Mouse (Mus musculus) large intestine, adult 2 months (tissue): ENCODE results near the gene Celf2. TPM values are rescaled to one million over a fixed set of nuclear protein-coding genes. Genes with fewer than 3 reads are reported as not detected.

ENCODE experiments used
- DNase-seq: peaks from one replicate; pipeline ENCODE4 v3.0.0-alpha.2; 2012; ENCODE audit warnings: low read depth, low spot score
- WGBS: fragments of 180-500 bp; shearing (Covaris S2); methylation state at CpG from one replicate; pipeline ENCODE4 v1.1.7; 2018; 5-methylcytosine and 5-hydroxymethylcytosine counted together
- polyA plus RNA-seq: library from polyadenylated mRNA; depleted of rRNA; stranded (reverse); fragments of >200 nt; gene quantifications from 2 replicates; pipeline ENCODE4 v1.2.3, GENCODE M21; 2012

Celf2 gene
- polyA plus RNA-seq, 1 experiment: 7.2 TPM

DNA sequence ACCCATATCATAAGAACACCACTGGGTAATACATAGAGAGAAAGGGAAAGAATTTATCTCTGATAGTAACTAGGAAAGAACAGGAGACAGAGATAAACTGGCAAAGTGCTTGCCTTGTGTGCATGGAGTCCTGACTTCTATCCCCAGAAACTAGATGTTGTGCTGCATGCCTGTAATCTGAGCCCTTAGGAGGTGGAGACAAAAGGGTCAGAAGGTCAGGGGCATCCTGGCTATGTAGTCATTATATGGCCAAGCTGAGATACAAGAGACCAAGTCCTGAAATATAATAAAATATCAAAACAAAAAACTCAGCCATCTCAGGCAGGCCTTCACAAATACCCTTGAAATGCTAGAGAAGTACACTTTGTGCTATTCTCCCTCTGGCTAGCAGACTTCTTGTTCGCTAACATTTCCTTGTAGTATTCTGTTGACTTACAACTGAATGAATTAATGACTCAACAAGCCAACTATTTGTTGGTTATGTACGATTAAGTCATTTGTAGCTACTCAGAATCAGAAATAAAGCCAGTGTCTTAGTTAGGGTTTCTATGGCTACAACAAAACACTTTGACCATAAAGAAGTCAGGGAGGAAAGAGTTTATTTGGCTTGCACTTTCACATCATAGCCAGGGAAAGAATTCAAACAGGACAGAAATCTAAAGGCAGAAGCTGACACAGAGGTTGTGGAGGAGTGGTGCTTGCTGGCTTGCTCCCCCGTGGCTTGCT lies 284.9 kb downstream of the Celf2 start:
- no peak for DNase-seq
- WGBS: 45% methylated on average over 3 of the region's 3 CpGs

DNA sequence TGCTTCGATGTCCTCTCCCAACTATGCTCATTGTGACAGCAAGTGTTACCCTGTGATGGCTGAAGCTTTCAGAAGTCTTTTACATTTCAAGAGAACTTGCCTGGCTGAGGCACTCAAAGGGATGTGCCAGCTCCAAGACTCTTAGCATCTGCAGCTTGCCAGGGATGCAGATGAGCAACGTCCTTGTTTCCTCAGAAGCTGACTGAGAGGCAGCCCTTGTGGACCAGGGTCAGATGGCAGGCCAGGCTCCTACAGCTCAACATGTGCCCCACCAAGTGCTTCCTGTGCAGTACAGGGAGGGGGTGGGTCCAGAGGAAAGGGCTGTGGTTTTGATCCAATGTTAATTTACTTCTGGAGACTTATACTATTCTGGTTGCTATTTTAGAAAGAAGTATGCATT lies 285.8 kb downstream of the Celf2 start:
- DNase-seq: no peak
- 49% methylated on average over 2 of the region's 2 CpGs for WGBS

DNA sequence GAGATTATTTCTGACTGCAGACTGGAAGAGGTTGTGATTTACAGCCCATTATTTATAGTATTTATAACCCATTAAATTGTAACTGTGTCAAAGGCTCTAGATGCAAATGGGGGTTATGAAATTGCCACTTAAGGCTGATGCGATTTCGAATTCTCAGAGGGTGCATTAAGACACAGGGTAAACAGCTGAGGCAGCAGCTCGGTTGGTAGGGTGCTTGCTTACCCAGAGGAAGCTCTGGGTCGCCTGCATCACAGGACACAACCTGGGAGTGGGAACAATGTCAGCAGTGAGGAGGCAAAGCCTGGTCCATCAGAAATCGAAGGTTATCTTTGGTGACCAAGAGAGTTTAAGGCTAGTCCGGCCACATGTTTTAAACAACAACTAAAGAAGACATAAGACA lies 286.5 kb downstream of the Celf2 start:
- WGBS: 64% methylated on average over 6 of the region's 6 CpGs
- no peak for DNase-seq

DNA sequence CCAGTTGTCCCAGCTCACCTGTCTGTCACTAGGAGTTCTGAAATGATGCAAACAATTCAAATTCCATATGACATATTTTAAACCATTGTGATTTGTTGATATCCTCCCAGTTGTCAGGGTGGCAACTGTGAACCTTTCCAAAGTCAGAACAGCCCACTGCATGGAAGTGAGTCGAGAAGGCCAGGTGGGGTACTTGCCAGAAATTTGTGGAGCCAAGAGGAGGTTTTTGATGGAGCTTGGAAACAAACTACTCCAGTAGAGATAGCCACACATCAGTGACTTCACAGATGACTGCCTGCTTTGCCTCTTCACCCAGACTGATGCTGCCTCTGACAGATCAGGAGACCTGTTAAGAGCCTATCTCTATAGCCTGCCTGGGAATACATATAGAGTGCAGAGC lies 287.5 kb downstream of the Celf2 start:
- no peak for DNase-seq
- 73% methylated on average over 1 of the region's 1 CpGs for WGBS

DNA sequence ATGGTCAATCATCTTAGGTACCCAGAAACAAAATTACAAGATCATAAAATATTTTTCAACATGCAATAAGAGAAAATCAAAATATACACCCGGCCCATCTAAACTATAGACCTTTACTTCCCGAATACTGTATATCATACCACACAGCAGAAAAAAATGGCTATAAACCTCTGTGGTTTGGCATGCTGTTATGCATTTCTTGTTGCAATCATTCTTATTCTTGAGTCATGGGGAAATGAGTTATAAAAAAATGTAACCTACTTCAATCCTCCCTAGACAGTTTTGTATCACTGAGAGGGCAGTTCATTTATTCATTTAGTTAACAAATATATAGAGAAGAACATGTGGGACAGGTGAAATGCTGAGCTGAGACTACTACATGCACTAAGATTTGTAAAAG lies 291.3 kb downstream of the Celf2 start:
- 84% methylated on average over 2 of the region's 2 CpGs for WGBS
- no peak for DNase-seq

DNA sequence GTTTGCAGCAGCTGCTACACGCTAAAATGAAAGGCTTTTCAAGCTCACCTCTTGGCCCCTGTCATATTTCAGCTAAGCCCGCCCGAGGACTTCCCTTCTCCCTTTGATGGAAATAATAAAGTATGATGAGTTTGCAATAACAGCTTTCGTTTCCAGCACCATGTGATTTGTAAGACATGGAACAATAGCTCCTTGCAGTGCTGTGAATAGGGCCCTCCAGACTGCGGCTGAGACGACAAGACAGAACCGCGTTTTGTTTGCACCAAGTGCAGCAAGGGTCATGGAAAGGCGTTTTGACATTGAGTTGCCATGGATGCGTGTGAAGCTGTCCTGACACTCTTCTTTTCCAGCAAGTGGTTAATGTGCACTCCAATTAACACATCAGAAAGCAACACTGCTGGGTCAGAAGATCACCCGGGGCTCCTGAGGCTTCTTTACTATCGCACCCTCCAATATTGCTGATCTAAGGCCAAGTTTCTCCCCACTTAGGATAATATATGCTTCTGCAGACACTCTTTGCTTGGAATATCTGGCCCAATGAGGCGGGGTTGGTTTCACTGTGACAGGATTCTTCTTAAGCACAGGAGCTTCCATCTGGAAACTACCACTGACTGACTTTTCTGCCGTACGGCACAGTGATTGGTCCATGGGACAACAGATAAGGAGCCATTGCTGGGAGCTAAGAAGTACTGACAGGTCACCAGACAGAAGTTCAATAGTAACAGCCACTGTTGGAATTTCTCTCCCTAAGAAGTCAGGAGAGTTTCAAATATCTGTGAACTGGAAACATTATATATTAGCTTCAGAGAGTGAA lies 301.5 kb downstream of the Celf2 start:
- DNase-seq: no peak
- 75% methylated on average over 15 of the region's 15 CpGs for WGBS

DNA sequence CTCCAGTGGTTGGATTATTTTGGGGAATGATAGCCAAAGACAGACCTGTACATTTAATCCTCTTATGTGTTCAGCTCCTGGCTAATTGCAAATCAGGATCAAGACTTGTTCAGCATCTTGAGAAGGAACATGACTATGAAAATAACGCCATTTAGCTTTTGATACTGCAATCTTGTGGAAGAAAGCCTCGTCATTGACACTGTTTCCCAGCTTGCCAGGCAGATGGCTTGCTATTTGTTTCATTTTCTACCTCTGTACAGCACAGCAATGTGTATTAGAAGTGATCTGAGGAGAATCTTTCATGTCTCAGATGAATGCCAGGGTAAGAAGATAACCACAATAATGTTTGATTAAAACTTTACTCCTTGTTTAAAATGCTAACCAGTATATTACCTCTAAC lies 315.9 kb downstream of the Celf2 start:
- WGBS: 76% methylated on average over 2 of the region's 2 CpGs
- DNase-seq: no peak

DNA sequence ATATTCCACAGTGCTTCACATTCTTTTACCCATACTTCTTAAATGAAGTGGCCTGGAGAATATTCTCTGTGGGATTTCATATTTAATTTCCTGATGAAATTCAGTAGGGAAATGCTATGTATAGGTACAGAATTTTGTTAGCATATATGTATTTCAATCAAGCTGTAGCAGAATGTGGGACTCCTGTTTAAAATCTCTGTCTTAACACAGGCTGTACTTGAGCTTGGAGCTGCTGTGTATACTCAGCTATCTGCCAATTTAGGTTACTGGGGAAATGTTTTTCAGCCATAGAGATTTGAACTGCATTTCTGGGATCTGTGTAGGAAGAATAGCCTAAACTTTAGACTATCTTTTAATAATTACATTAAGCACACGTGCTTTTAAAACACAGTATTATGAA lies 330.2 kb downstream of the Celf2 start:
- 70% methylated on average over 1 of the region's 1 CpGs for WGBS
- DNase-seq: no peak

DNA sequence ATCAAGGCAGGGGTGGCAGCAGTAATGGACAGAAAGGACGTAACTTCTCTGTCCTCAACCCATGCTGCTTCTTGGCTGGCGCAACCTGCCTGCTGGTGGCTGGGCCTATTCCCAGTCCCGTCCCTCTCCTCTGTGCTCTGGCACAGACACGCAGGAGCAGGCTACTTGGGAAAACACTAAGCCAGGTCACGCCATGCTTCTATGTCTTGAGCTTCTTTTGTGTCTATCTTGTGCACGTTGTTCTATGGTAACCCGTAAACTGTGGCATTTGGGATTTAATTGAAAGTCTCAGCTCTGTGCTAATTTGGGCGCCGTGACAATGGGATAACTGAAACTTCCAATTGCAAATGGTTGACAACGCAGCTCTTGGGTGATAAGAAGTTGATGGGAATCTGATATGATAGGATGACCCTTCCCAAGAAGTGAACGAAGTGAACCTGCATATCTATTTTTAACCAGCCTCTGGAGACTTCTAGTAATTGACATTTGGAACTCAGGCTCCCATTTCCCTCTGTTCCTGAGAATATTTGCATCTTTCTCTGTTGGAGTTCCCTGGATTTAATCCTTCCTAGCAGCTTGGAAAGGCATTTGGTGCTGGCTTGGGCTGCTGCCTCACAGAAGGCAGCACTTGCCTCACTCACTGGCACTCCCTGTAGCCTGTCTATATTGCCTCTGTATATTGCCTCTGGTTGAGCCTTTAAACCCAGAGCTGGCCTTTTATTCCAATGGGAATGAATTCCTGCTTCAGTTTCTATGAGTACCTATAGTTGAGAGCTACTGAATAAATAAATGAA lies 335.9 kb downstream of the Celf2 start:
- DNase-seq: no peak
- 85% methylated on average over 11 of the region's 11 CpGs for WGBS

DNA sequence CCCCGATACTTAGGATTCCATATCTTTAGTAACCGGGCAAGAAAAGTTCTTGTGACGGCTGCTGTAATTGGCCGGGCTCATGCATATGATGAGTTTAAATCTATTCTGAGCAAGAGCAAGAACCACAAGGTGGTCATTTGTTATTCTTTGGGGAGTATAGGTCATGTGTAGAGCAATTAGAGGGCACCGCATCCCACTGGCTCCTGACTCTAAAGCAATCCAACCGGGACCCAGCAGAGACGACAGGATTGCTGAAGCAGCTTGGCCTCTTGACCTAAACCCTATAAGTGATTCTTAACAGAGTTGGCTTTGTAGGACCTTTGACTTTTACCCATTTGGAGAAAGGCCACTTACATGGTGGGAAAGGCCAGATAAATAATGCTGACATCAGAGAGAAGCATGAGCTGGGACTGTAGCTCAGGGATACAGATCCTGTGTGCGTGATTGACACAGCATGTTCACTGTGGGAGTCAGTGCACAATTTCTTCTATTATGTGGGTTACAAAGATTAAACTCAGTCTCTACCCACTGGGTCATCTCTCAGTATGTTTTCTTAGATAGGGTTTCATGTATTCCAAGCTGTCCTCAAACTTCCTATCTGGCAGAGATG lies 338.2 kb downstream of the Celf2 start:
- no peak for DNase-seq
- WGBS: 68% methylated on average over 8 of the region's 8 CpGs

DNA sequence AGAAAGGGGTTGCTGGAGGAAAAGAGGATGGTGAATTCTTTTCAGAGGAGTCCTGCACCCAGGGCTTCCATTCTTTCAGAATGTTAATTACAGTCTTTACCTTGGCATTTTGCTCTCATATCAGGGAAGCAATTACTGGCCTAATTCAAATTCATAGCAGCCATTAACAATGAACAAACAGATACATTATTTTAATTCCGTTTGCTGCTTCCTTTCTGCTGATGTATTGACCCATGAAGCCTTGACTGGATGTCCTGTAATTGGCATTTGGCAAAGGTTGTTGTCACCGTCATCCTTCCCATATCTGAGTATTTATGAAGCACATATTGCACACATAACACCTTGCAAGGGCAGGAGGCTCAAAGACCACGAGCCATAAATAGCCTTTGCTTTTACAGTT lies 343.6 kb downstream of the Celf2 start:
- 47% methylated on average over 3 of the region's 3 CpGs for WGBS

DNA sequence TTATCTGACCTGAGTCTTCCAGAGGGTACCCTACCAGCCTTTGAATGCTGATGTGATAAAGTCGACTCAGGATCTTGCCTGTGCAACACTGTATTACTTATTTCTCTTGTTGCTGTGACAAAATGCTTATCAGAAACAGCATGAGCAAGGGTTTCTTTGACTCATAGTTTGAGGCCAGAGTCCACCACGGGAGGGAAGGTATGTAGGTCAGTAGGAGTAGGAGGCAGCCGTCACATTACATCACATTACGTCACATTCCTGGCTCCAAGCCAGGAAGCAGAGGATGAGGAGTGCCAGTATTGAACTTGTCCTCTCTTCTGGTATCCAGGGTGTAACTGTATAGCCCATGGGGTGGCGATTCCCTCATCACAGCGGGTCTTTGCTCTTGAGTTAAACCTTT lies 349.3 kb downstream of the Celf2 start:
- WGBS: 43% methylated on average over 6 of the region's 6 CpGs
- DNase-seq: no peak

More for the DNA sequence above, 343.6 kb downstream of the Celf2 start:
- DNase-seq: no peak

DNA sequence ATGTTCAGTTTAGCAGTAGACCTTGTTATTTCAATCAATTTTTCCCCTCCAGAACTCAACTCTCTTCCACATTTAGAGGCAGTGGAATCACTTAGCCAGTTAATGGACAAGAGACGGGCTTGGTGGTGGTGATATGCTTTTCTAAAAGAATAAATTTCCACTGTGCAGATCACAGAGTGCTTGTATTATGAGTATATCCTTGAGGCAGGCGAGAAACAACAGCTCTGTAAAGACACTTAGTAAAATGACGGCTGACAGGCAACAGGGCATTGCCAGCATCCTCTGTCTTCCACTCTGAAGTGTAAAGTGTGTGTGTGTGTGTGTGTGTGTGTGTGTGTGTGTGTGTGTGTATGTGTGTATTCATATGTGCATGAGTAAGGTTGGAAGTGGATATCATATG lies 362.1 kb downstream of the Celf2 start:
- no peak for DNase-seq
- WGBS: 86% methylated on average over 3 of the region's 3 CpGs

DNA sequence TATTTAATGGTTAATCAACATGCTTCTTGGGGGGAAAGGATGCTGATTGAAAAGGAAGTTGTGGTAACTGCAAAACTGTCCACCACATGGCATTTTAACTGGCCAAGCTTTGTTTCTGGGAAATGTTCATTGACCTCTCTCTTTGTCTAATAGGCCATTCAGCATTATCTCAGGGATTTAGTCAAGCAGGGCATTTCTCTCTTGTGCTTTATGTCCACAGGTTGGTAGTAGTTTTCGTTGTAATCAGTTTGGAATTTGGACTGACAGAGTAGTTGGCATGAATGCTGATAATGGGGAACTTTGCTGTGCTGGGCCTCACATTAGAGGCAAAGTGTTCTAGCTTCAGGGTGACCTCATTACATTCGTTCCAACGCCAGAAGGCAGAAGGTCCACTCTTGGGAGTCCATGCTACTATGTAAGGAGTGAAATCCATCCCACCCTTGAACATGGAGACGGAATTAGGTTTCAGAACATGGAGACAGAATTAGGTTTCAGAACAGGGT lies 363.8 kb downstream of the Celf2 start:
- DNase-seq: no peak
- WGBS: 84% methylated on average over 4 of the region's 4 CpGs

DNA sequence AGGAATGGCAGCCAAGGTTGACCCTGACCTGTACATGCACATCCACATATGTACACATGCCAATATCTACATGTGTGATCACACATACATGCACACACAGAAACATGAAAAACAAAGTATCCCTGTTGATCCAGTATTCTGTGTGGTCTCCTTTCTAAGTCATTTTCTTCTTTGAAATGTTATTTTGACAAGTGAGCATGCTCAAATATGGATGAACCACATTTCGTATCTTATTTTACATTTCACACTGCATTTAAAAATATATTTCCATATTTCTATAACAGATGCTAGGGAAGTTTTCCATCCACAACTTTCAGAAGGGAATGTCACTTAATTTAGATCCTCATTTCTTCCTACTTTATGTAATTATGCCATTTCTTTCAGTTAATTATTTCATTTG lies 364.5 kb downstream of the Celf2 start:
- 87% methylated on average over 1 of the region's 1 CpGs for WGBS
- no peak for DNase-seq

DNA sequence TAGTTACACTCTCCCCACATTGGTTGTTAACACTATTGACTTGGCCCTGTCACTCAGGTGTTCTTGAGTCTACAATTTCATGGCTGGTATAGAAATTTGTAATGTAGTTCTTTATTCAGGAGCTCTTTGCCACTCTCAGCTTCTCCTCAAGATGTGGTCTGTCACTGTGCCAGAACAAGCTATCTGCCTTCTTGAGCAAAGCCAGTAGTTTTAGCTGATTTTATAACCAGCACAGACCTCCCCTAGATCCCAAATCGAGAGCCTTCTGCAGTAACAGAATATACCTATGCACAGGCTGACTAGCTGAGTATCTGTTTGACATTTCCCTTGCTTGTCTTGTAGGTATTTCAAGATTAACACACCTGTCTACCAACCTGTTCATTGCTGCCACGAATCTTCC lies 386.0 kb downstream of the Celf2 start:
- DNase-seq: no peak
- WGBS: 83% methylated on average over 2 of the region's 2 CpGs

DNA sequence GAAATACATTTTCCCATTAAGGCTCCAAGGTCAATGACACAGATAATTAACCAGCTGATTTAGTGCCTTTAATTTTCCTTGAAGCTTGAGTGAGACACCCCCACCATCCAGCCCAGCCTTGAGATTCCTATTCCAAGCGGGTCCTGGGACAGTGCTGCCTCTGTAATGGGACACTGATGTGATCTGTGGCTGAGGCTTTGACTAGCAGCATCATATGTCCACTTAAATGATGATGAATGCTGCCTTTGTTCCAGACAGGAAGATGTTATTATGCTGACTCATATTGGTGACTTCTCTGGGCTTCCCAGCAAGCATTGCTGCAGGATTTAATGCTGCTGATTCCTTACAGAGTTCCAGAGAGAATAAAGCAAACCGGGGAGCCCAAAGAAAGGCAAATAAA lies 393.6 kb downstream of the Celf2 start:
- WGBS: 28% methylated on average over 2 of the region's 2 CpGs
- DNase-seq: no peak

DNA sequence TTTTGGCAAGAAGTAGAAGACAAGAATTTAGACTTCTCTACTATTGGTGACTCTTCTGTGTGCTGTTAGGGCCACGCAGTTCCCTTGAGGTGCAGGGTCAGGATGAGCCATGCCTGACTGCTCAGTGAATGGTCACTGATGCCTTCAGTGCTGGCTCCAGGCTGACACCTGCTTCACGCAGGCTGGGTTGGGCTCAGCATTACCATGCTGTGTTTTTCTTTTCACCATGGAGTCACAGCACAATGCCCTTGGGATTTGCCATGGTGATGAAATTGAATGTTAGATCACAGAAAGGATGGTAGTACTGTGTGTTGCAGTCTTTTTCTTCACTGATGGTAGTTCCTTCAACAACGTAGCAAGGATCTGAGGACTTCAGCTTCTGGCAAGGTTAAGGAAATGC lies 394.2 kb downstream of the Celf2 start:
- DNase-seq: no peak
- 60% methylated on average over 3 of the region's 3 CpGs for WGBS

DNA sequence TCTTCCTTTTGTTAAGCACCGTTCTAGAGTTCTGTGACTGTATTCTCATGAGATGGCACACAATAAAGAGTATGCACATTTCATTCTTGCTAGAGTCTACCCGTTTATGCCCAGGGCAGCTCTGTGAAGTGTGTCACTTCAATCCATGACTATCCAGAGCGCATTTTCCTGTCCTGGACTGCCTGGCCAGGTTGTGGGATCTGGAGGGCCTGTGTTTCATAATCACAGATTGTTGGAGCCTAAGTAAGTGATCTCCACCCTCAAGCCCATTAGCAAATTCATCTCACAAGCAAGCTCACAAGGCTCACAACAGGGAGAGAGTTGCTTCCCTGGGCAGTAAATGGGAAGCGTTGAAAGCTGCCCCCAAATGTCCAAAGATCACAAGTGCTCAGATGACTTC lies 395.6 kb downstream of the Celf2 start:
- 78% methylated on average over 4 of the region's 4 CpGs for WGBS
- no peak for DNase-seq
